Mouse (Mus musculus) T-cell, adult 66 days (primary cell): ENCODE results near the gene Gm4836. TPM values are rescaled to one million over a fixed set of nuclear protein-coding genes. Genes with fewer than 3 reads are reported as not detected.

Source experiments
- total RNA-seq, 2 experiments: library from RNA; stranded (reverse); gene quantifications; 3 replicates in 1 of 2; 4 replicates in 1 of 2; pipeline ENCODE4 v1.2.4; 2023

The Gm4836 gene
- not detected for total RNA-seq

GRCm38 (mm10) chrX:28293532-28293931 lies at the start of gene Gm4836:
Gm4836 (minus strand) TSS chrX:28293632.

